Mouse (Mus musculus) spleen, adult 12 weeks (tissue): ENCODE measurements around the gene Vps26b.

Experiments used
- DNase-seq: peaks from one replicate; pipeline ENCODE4 v3.0.0; 2022; ENCODE audit warnings: low spot score

Gene Vps26b

GRCm38 (mm10) chr9:26993900-26994299 is 36.0 kb downstream of the Vps26b start:
- no peak for DNase-seq

DNA sequence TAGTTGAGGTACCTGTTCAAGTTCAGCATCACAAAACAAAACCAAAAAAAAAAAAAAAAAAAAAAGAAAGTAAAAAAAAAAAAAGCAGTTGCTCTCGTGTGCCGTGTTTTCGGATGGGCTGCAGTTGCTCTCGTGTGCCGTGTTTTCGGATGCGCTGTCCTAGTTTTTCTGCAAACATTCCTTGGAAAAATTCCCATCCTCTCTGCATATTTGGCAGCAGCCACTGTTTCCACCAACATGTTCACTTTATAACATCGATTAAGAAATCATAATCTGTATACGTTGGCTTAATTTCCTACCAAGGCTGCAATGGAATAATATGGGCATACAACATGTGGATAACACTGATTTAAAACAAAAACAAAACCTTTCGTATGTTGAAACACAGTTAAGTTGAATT is 36.7 kb downstream of the Vps26b start:
- DNase-seq, result no peak

DNA sequence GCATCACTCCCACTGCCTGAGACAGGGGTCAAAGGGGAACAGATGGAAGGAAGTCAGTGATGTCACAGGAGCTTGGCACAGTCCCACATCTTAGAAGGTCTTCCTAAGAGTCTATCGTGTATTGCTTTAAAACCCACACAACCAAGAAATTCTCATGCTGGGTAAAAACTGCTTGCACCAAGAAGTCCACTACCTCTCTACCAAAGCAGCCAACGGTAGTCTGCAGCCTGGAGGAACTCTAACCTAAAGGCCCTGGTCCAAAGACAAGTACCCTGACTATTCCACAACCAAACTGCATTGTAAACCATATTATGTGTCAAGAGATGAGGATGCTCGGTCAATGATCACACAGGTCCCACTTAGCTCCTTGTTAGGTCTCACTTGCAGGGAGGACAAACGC is 39.7 kb downstream of the Vps26b start:
- DNase-seq, result no peak

GRCm38 (mm10) chr9:26985668-26986277 is 44.1 kb downstream of the Vps26b start:
- no peak for DNase-seq

DNA sequence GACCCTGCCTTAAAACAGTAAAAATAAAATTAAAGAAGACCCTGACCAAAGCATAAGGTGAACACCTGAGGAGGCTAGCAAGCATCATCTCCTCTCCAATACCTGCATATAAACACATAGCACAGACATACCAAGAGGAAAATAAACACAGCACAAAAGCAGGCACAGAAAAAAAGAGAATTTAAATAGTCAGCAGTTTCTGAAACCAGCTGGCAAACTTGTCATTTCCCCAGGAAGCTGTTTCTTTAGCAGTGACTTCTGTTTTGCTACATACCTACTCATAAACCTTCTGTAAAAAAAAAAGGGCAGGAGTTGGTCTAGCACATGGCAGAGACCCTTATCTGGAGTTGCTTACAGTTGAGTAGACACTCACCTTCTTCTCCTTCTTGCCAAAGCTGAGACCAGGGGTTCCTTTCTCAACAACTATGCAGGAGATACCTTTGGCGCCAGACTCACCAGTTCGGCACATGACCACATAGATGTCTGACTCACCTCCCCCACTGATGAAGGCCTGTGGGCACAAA is 44.7 kb downstream of the Vps26b start:
- DNase-seq, result no peak

DNA sequence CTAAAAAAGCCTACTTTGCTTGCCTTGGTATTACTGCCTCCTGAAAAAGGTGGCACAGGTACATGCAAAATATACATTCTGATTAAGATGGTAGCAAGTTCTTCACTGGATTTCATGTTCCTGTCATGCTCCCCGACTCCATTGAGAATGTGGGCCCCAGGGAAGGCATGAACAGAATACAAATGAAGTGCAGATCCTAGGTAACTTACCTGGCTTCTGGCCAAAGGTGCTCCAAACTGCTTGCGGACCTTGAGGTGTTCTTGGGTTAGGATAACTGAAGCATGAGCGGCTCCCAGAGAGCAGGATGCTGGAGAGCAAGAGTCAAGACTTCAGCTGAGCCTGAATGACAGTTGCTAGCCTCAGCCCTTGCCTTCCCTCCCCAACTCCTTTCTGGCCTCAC is 51.1 kb downstream of the Vps26b start:
- no peak for DNase-seq

DNA sequence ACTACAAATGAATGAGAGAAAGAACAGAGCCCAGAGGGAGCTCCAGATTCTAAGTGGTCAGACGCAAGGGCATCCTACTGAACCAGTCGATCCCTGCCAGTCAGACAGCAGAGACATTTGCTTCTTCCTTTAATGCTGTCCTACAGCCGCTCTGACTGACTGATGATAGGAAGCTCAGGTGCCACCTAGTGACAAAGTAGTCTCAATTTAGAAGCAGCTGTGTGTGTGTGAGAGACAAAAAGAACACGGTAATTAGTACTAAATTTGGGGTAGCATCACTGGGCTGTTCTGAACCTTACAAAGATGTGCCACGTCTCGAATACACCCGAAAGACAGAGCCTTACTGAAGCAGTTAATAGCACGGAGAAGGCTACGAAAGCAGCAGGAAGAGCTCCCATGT is 52.1 kb downstream of the Vps26b start:
- DNase-seq, result no peak
